Mouse (Mus musculus): ENCODE measurements at regions not wholly inside any gene's neighbourhood (a gene's known extent, or its start where the extent isn't known, plus 50 kb on each side); places are given as distances from the start of the nearest gene placed in this dataset.

GRCm38 (mm10) chr15:88362966-88363365, 237.1 kb upstream of the Zdhhc25 start:
- no peak for DNase-seq (ENCODE audit: extremely low read depth, low read depth)

DNA sequence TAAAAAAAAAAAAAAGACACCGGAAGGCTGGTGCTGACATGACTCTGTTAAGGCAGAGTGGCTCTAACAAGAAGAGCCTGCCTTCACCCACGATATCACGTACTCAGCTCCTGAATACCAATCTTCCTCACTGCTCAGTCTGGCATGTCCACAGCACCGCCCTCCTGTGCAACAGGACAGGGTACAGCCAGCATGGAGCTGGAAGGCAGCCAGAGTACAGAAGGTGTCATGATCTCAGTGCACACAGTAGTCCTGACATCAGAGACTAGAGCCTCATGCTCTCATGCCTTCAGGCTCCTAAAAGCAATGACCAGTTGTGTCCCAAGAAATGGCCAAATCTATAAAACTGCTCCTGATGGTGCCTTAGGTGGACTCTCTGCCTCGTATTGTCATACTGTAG, 229.7 kb upstream of the Zdhhc25 start:
- DNase-seq (ENCODE audit: extremely low read depth, low read depth) = no peak

DNA sequence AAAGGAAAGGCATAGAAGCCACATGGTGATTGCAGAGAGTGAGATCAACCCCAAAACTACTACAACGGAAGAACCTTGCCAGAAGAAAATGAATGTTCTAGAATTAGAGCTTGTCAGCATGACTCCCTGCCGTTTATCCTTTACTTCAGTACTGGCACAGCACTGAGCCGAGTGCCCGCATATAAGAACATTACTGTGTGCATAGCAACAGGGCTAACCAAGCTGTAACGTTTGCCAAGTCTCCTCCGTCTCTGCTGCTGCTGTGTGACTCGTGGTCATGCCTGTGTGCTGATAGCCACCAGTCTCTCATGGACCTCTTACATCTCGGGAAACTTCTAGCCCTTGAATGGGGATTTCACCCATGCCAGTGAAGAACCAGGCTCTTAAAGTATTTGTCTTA, 228.1 kb upstream of the Zdhhc25 start:
- DNase-seq (ENCODE audit: extremely low read depth, low read depth) = no peak

- no peak for DNase-seq (ENCODE audit: extremely low read depth, low read depth)
These were observed 226.2 kb upstream of the Zdhhc25 start for GRCm38 (mm10) chr15:88373923-88374322.

- no peak for DNase-seq (ENCODE audit: extremely low read depth, low read depth)
These were observed 220.8 kb upstream of the Zdhhc25 start for GRCm38 (mm10) chr15:88379342-88379741.

GRCm38 (mm10) chr15:88379951-88380623, 220.0 kb upstream of the Zdhhc25 start:
- no peak for DNase-seq (ENCODE audit: extremely low read depth, low read depth)

GRCm38 (mm10) chr15:88381419-88381818, 218.7 kb upstream of the Zdhhc25 start:
- DNase-seq (ENCODE audit: extremely low read depth, low read depth) = no peak

GRCm38 (mm10) chr15:88385943-88386342, 214.2 kb upstream of the Zdhhc25 start:
- no peak for DNase-seq (ENCODE audit: extremely low read depth, low read depth)

DNA sequence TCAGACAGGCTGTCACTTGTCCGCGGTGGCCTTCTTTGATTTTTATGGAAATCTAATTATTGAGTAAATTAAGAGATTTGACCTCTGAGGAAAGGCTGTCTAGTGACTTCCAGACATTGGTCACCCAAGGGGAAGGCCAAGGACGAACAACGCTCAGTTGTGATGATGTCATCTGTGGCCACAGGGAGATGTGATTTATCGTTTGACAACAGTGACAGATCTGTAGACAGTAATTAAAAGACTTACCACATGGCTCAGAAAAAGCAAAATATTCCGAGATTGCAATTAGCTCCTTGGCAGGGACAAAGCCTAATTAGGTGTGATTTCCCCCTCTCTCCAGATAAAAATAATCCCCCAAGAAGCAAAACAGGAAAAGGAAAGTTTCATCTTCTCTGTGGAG, 213.4 kb upstream of the Zdhhc25 start:
- no peak for DNase-seq (ENCODE audit: extremely low read depth, low read depth)

GRCm38 (mm10) chr15:88391822-88392221, 208.3 kb upstream of the Zdhhc25 start:
- DNase-seq (ENCODE audit: extremely low read depth, low read depth) = no peak

GRCm38 (mm10) chr15:88399064-88399463, 201.0 kb upstream of the Zdhhc25 start:
- DNase-seq (ENCODE audit: extremely low read depth, low read depth) = no peak

DNA sequence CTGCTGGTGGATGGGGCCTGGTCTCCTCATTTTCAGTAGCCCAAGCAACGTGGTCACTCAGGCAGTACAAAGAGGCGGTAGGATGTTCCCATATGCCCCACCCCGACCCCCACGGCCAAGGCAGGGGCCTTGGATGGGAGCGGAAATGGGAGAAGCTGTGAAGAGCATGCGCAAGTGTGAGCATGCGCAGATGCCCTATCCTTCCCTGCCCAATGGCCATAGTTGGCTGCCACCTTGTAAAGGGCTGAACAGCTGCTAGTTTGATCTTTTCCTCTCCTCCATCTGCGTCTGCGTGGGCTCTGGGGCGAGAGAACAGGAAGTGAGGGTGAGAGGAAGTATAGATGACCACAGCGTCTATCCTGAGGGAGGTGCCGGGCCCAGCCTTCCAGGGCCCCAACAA, 200.1 kb upstream of the Zdhhc25 start:
- DNase-seq (ENCODE audit: extremely low read depth, low read depth) = no peak

GRCm38 (mm10) chr15:88400787-88401186, 199.3 kb upstream of the Zdhhc25 start:
- no peak for DNase-seq (ENCODE audit: extremely low read depth, low read depth)

- DNase-seq (ENCODE audit: extremely low read depth, low read depth) = no peak
These were observed 191.4 kb upstream of the Zdhhc25 start for GRCm38 (mm10) chr15:88408461-88409379.

- DNase-seq (ENCODE audit: extremely low read depth, low read depth) = no peak
These were observed 185.9 kb upstream of the Zdhhc25 start for GRCm38 (mm10) chr15:88414206-88414605.

- DNase-seq (ENCODE audit: extremely low read depth, low read depth) = no peak
These were observed 181.2 kb upstream of the Zdhhc25 start for GRCm38 (mm10) chr15:88418881-88419280.

- no peak for DNase-seq (ENCODE audit: extremely low read depth, low read depth)
These were observed 171.7 kb upstream of the Zdhhc25 start for GRCm38 (mm10) chr15:88428441-88428840.

- no peak for DNase-seq (ENCODE audit: extremely low read depth, low read depth)
These were observed 169.2 kb upstream of the Zdhhc25 start for GRCm38 (mm10) chr15:88430941-88431340.

- DNase-seq (ENCODE audit: extremely low read depth, low read depth) = no peak
These were observed 151.8 kb upstream of the Zdhhc25 start for GRCm38 (mm10) chr15:88448272-88448671.

DNA sequence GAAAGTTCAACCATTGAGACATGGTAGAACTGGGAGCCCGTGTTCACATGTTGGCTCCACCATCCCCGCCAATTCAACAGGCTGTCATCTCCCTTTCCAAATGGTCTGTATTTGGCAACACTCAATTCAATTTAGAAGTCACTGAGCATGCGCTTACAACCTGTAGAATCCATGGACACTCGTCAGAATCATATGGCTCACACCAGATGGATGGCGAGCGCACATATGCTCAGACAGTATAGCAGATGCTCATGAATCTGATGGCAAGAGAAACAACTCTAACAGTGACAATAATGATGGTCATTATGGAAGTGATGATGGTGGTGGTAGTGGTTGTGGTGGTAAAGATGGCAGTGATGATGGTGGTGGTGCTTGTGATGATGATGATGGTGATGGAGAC, 148.9 kb upstream of the Zdhhc25 start:
- no peak for DNase-seq (ENCODE audit: extremely low read depth, low read depth)

DNA sequence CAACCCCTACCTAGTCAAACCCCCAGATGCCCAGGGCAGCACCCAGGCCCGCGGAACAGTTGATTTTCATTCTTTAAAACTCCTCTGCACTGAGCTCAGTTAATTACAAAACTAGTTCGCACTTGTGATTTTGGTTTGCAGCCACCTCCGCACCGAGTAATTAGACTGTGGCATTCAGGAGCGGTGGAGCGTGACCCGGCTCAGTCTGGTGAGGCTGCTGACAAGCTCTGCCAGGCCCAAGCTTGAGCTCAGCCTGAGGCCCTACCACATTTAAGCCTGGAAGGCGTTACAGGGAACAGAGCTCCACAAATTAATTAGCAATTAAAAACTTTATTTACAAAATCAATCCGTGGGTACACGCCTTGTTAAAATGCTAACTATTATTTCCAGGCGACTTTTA, 132.0 kb upstream of the Zdhhc25 start:
- DNase-seq (ENCODE audit: extremely low read depth, low read depth) = no peak

GRCm38 (mm10) chr15:88468810-88469209, 131.3 kb upstream of the Zdhhc25 start:
- no peak for DNase-seq (ENCODE audit: extremely low read depth, low read depth)

Measured in MEL-GATA-1-ER (cell line).